Mouse (Mus musculus) heart, adult 18-20 months (tissue): ENCODE data around the gene Ccdc69. TPM values are rescaled to one million over a fixed set of nuclear protein-coding genes. Genes with fewer than 3 reads are reported as not detected.

Source experiments
- DNase-seq, 2 experiments: peaks; one replicate each; pipeline ENCODE4 v3.0.0; 2021 to 2022; ENCODE audit warnings: mixed read lengths in 1 of 2
- total RNA-seq, 2 experiments: library from RNA; stranded (reverse); gene quantifications; 2 replicates each; pipeline ENCODE4 v1.2.3; 2021

Gene Ccdc69
- total RNA-seq, 2 experiments from 2014 or later, result 5.3 to 8.3 TPM

DNA sequence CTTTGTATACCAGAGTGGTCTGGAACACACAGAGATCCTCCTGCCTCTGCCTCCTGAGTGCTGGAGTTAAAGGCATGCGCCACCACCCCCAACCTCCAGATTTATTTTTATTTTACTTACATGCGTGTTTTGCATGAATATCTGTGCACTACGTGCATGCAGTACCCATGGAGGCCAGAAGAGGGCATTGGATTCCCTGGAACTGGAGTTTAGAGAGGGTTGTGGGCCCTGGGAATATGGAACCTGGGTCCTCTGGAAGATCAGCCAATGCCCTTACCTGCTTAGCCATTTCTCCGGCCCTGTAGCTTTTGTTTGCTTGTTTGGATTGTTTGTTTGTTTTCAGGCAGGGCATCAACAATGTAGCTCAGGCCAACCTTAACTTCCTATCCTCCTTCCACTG, 36.6 kb downstream of the Ccdc69 start:
- DNase-seq, result no peak

DNA sequence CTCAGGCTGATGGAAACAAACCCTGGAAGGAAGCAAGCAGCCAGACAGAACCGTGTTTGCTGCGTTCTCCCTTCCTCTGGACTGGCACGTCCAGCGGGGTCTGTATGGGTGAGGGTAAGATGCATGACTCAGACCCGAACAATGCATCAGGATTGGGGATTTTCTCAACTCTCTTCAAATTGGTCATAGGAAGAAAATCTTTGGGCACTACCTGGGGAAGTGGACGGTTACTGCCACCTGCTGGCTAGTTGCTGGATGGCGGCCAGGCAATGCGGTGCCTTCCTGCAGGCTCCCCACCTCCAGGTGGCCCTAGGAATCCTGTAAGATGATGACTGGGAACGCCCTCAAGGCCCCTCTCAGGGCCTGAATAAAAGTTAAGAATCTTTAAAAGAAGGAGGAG, 38.3 kb downstream of the Ccdc69 start:
- peak; percentile 78 to 87 for DNase-seq

DNA sequence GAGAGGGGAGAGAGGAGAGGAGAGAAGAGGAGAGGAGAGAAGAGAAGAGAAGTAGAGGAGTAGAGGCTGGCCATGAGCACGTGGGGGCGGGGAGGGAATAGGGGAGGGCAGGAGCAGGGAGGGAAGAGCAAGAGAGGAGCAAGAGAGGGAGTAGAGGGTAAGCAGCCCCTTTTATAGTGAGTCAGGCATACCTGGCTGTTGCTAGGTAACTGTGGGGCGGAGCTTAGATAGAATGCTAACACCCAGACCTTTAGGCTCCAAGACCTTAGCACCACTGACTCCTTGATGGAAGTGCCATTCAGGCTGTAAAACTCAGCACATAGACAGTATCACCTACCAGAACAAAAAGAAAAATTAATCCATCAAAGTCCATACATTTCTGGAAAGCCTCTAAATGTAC, 41.3 kb downstream of the Ccdc69 start:
- no peak for DNase-seq

GRCm38 (mm10) chr11:55033040-55033660, 44.8 kb downstream of the Ccdc69 start, which contains the start of gene Anxa6:
Anxa6 (minus strand) TSS chr11:55033445.
- peak; percentile 89 to 93 for DNase-seq

DNA sequence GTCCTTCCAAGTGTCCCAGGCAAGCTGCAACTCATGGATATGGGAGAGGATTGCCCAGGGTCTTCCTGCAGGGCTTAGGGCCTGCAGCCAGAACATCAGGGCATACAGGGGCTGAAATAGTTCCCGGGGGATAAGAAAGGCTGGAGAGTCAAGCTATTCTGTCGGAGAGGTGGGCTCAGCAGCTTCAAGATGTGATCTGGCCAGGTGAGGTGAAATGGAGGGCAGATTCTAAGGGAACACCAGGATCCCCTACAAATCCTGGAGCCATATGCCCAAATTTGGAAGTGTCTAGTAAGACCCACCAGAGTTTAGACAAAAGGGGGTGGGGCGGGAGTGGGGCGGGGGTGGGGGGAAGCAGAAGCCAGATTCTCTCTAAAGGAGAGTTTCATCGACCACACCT, 45.6 kb downstream of the Ccdc69 start:
- DNase-seq, result no peak

- no peak for DNase-seq
Observed at GRCm38 (mm10) chr11:55031991-55032280, 46.0 kb downstream of the Ccdc69 start.

GRCm38 (mm10) chr11:55031211-55031990, 46.5 kb downstream of the Ccdc69 start:
- no peak for DNase-seq

GRCm38 (mm10) chr11:55028509-55028908, 49.4 kb downstream of the Ccdc69 start:
- no peak for DNase-seq

- no peak for DNase-seq
Observed at GRCm38 (mm10) chr11:55027204-55027855, 50.6 kb downstream of the Ccdc69 start.

- peak; percentile 67 to 74 for DNase-seq
Observed at GRCm38 (mm10) chr11:55025896-55026295, 52.0 kb downstream of the Ccdc69 start.

DNA sequence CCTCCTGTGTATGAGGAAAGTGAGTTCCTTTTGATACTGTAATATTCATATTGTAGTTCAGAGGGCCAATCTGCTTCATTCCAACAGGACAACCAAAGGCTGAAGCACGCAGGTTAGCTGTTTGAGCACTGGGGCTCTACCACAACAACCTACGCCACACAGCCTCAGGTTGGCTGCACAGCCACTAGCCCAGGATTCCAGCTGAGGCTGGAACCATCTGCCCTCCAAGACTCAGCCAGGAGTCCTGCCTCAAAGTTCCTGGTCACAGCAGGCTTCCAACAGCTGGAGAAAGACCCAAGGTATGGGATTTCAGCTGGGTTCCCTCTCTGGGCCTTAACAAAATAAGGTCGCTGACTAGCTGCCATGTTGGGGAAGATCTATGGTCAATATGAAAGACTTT, 54.3 kb downstream of the Ccdc69 start:
- no peak for DNase-seq

DNA sequence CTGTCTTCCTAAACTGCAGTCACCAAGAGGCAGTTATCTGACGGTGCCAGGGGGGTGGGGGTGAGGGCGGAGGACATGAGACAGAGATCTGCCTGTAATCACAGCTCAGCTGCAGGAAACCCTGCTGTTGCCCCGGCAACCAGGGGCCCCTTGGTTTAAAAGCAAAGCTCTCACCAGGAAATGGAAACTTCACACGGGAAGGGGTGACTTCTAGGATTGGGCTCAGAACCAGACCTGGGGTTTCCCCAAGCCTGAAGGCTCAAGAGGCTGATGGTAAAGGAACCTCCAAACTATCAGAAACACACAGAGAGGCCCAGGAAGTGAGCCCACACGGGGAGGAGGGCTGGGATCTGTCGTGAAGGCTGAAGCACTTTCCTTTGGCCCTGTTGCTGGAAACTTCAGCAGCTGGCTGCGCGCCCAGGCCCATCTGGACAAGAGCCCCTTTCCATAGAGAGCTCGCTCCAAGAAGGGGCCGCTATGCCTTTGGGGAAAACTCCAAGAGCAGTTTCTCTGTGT, 54.8 kb downstream of the Ccdc69 start:
- peak; percentile 95 to 96 for DNase-seq

DNA sequence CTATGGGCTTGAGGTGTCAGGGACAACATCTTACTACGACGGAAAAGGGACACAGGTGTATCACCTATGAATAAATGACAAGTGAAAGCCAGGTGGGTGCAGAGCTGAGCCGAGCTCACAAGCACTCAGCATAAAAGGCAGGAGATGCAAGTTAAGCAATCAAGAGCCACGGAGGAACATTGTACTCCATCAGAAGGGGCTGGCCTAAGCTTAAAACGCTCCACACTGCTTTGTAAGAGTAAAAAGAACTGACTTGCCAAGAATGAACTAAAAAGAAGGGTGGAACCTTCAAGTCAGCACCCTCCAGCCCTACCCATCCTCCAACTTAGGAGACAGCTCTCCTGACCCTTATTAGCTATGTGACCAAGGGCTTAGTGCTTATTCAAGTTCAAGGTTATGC, 55.4 kb downstream of the Ccdc69 start:
- no peak for DNase-seq

- peak; percentile 55 to 56 for DNase-seq
Observed at GRCm38 (mm10) chr11:55021859-55022258, 56.1 kb downstream of the Ccdc69 start.

DNA sequence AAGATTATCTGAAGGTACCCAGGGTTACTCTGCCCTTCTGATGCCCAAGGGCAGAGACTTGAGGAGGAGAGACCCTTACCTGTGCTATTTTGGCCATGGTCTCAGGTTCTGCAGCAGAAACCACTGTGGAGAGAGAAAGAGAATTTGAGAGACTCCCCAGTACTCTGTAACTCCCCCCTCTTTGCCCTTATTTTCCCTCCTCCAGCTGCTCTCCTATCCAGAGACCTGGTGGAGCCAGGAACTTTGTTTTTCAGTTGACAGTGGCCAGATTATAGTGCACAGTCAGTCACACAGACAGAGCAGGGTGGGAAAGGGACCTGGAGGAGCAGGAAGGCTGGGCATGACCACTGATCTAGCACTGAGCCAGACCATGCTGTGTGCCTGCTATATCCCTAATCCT, 56.5 kb downstream of the Ccdc69 start:
- DNase-seq, result peak in 1 of 2 experiments; percentile 42

DNA sequence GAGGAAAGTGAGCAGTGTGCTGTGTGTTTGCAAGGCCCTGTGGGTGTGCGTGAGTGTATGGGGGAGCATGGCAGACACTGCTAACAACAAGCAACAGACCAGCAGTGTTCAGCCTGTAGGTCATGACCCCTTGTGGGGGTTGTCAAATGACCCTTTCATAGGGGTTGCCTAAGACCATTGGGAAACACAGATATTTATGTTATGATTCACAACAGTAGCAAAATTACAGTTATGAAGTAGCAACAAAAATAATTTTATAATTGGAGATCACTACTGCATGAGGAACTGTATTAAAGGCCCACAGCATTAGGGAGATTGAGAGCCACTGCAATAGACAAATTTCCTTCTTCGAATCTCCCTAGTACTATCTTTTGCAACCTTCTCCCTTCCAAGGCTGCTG, 58.2 kb downstream of the Ccdc69 start:
- no peak for DNase-seq

GRCm38 (mm10) chr11:55018034-55018433, 59.9 kb downstream of the Ccdc69 start:
- DNase-seq, result no peak

GRCm38 (mm10) chr11:55017201-55017600, 60.7 kb downstream of the Ccdc69 start:
- no peak for DNase-seq

DNA sequence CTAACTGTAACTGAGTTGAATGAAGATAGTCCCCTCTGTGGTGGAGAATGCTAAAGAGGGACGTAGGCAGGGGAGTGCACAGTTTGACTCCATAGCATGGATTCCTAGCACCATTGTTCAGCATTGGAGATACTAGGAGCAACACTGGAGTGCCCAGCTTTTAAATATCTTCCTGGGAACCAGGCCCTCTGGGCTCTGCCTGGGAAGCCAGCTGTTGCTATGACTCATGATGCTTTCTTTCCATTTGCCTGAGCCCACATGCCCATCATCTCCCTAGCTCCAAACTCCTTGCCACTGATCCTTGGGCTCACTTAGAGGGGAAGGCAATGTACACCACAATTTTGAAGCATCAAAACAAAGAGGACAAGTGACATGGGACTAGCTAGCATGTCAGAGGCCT, 61.2 kb downstream of the Ccdc69 start:
- no peak for DNase-seq

- peak; percentile 74 to 77 for DNase-seq
Observed at GRCm38 (mm10) chr11:55015831-55016241, 62.1 kb downstream of the Ccdc69 start.

- DNase-seq, result peak in 1 of 2 experiments; percentile 44
Observed at GRCm38 (mm10) chr11:55015264-55015663, 62.7 kb downstream of the Ccdc69 start.

DNA sequence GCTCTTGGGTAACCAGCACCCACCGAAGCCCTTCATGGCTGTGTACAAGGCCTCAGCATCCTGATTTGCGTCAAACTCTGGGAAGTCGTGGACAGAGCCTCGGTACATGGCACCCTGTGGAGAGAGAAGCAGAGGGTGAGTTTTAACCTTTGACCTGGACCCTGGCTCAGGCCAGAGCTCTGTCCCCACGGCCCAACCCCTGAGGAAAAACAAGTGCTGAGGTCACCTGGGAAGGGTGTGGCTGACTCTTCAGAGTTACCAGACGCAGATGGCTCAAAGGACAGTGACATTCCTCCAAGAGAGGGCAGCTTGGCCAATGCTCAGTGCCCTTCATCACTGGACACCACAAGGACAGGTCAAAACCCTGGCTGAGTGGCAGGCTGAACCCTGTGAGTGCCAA, 64.1 kb downstream of the Ccdc69 start:
- DNase-seq, result no peak
